Mouse (Mus musculus): ENCODE data around the gene Cib1. TPM values are rescaled to one million over a fixed set of nuclear protein-coding genes. Genes with fewer than 3 reads are reported as not detected.

The Cib1 gene
- total RNA-seq (2012; rRNA removed) (69.3 and 84.5 TPM in 2 replicates), polyA plus RNA-seq (2012; ENCODE audit: insufficient read depth in 1 of 2, insufficient read length in 2 of 2, low read depth in 1 of 2, low replicate concordance in 2 of 2, missing spikeins in 1 of 2) (100 to 1,000 TPM in 1 of 2 experiments, not detected in 1; 145 TPM)

DNA sequence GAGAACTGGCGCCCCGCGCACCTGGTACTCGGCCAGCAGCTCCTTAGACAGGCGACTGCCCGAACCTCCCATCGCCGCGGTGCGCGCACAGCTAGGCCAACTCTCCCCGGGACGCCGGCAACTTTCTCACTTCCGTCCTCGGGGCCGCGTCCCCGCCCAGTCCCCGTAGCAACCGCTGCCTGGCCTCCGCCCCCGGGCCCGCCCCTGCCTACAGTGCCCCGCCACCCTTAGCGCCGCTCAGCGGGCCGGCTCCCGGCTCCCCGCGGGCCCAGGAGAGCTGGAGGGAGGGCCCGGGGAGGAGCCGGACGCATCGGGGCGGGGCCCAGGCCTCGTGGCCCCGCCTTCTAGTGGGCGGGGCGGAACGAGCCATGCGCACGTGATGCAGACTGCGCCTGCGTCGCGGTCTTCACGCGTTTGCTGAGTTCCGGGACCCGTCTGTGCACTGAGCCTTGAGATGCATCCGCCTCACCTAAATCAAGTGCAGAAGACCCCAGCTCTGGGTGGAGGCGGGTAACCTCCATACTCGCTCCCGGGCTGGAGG lies at the start of gene Cib1, which contains the start of gene Gdpgp1:
Cib1 (minus strand) TSS at position 325 of the 541 bp plus-strand sequence.
Gdpgp1 (plus strand) TSS at position 377 of the 541 bp plus-strand sequence.
- peak; percentile 96 for DNase-seq (ENCODE audit: low read depth, low spot score)
- peaks cover 5 to 6% of the 10 kb centered on the region in 2 experiments; a peak in 3 of 4 replicates for H3K4me1 ChIP-seq (ENCODE audit: control insufficient read depth in 1 of 2, insufficient read depth in 2 of 2, low read length in 2 of 2)
- TF ChIP-seq HCFC1 (IDR thresholded peaks at IDR 0.05; ENCODE audit: low read depth, low read length) (peak; percentile 76), GATA1 (IDR thresholded peaks at IDR 0.05; ENCODE audit: low read depth, low read length) (no peak), RAD21 (IDR thresholded peaks at IDR 0.05; ENCODE audit: low read depth, low read length) (no peak), POLR2AphosphoS2 (IDR thresholded peaks at IDR 0.05; ENCODE audit: low read length) (peak; percentile 72), ELF1 (IDR thresholded peaks at IDR 0.05; ENCODE audit: low read depth, low read length) (peak; percentile 75), TAL1 (IDR thresholded peaks at IDR 0.05; ENCODE audit: low read length) (no peak), NRF1 (IDR thresholded peaks at IDR 0.05; ENCODE audit: insufficient read depth, low read depth, low read length, poor library complexity, severe bottlenecking) (peak; percentile 84), KAT2A (conservative IDR thresholded peaks at IDR 0.05; ENCODE audit: low read depth, low read length) (no peak; the same call in 1 of the 2 replicates), CHD1 (IDR thresholded peaks at IDR 0.05; ENCODE audit: low read depth, low read length) (no peak), NELFE (IDR thresholded peaks at IDR 0.05; ENCODE audit: low read depth, low read length) (peak; percentile 65), POLR2A (IDR thresholded peaks at IDR 0.05; ENCODE audit: control insufficient read depth in 1 of 2, insufficient read depth in 1 of 2, low read depth in 1 of 2, low read length in 2 of 2, poor library complexity in 1 of 2) (peak; percentile 11 to 75; a peak in 2 of 4 replicates), JUND (IDR thresholded peaks at IDR 0.05; ENCODE audit: low read depth, low read length) (no peak), ZKSCAN1 (IDR thresholded peaks at IDR 0.05; ENCODE audit: low read depth, low read length) (no peak), MXI1 (IDR thresholded peaks at IDR 0.05; ENCODE audit: low read depth, low read length) (peak; percentile 92), MAZ (IDR thresholded peaks at IDR 0.05; ENCODE audit: low read depth, low read length) (peak; percentile 55), USF1 (IDR thresholded peaks at IDR 0.05; ENCODE audit: low read depth, low read length) (peak; percentile 97), POLR2AphosphoS5 (IDR thresholded peaks at IDR 0.05; ENCODE audit: borderline replicate concordance, low read depth, low read length) (no peak), E2F4 (IDR thresholded peaks at IDR 0.05; ENCODE audit: borderline replicate concordance, low read depth, low read length) (no peak), USF2 (IDR thresholded peaks at IDR 0.05; ENCODE audit: borderline replicate concordance in 1 of 2, insufficient read depth in 1 of 2, low read depth in 1 of 2, low read length in 2 of 2) (peak; percentile 55 to 81; a peak in 3 of 4 replicates), BHLHE40 (IDR thresholded peaks at IDR 0.05; ENCODE audit: borderline replicate concordance, low read depth, low read length) (peak; percentile 98), UBTF (IDR thresholded peaks at IDR 0.05; ENCODE audit: borderline replicate concordance, insufficient read depth, low read depth, low read length) (0 out of 2 replicates have a peak, but pooled peaks have one; percentile 68), GABPA (IDR thresholded peaks at IDR 0.05; ENCODE audit: low read depth, low read length) (no peak), SIN3A (IDR thresholded peaks at IDR 0.05; ENCODE audit: low read length) (peak; percentile 83), MAFK (IDR thresholded peaks at IDR 0.05; ENCODE audit: borderline replicate concordance, low read depth, low read length) (no peak), ETS1 (IDR thresholded peaks at IDR 0.05; ENCODE audit: low read depth, low read length) (0 out of 2 replicates have a peak, but pooled peaks have one; percentile 12), RCOR1 (IDR thresholded peaks at IDR 0.05; ENCODE audit: low read depth, low read length) (0 out of 2 replicates have a peak, but pooled peaks have one; percentile 15), CHD2 (IDR thresholded peaks at IDR 0.05; ENCODE audit: low read length) (no peak), SMC3 (IDR thresholded peaks at IDR 0.05; ENCODE audit: low read depth, low read length) (no peak), ZC3H11A (IDR thresholded peaks at IDR 0.05; ENCODE audit: low read depth, low read length) (no peak), MAX (IDR thresholded peaks at IDR 0.05; ENCODE audit: low read length) (peak; percentile 95), TCF12 (IDR thresholded peaks at IDR 0.05; ENCODE audit: low read depth, low read length) (peak; percentile 47), ZNF384 (IDR thresholded peaks at IDR 0.05; ENCODE audit: low read depth, low read length) (no peak), MEF2A (IDR thresholded peaks at IDR 0.05; ENCODE audit: extremely low read depth, insufficient replicate concordance, low read depth, low read length, poor library complexity, severe bottlenecking) (no peak), CTCF (IDR thresholded peaks at IDR 0.05 in 2 of 3, conservative IDR thresholded peaks at IDR 0.05 in 1 of 3; ENCODE audit: control insufficient read depth in 1 of 3, insufficient read depth in 1 of 3, low read depth in 2 of 3, low read length in 3 of 3, poor library complexity in 1 of 3, severe bottlenecking in 1 of 3) (0 out of 6 replicates have a peak, but pooled peaks of 1 of the 3 experiments have one; percentile 13), MYC (IDR thresholded peaks at IDR 0.05; ENCODE audit: low read depth, low read length) (peak; percentile 82), MYB (IDR thresholded peaks at IDR 0.05; ENCODE audit: low read depth, low read length) (no peak)

More for the DNA sequence above, at the start of gene Cib1, which contains the start of gene Gdpgp1:
- Histone ChIP-seq H3K4me3 (ENCODE audit: control insufficient read depth in 1 of 2, insufficient read depth in 1 of 2, low read depth in 2 of 2, low read length in 2 of 2) (peak within 1 kb of the TSS; percentile 85 to 91), H3K27me3 (ENCODE audit: control insufficient read depth in 1 of 2, insufficient read depth in 2 of 2, low read length in 2 of 2) (no peaks in the 10 kb centered on the region), H3K27ac (ENCODE audit: control insufficient read depth, low read depth, low read length) (peak within 1 kb of the TSS; percentile 66), H3K79me2 (ENCODE audit: control insufficient read depth, insufficient read depth, low read length, poor library complexity) (peaks cover 10% of the 10 kb centered on the region), H3K9ac (ENCODE audit: control insufficient read depth, low read depth, low read length, poor library complexity, severe bottlenecking) (peak within 1 kb of the TSS; percentile 78), H3K9me3 (replicated peaks; ENCODE audit: insufficient read depth, low read length) (no peaks in the 10 kb centered on the region), H3K36me3 (ENCODE audit: control insufficient read depth in 1 of 2, insufficient read depth in 2 of 2, low read length in 2 of 2) (peaks cover 0 to 6% of the 10 kb centered on the region in 2 experiments; a peak in 2 of 4 replicates)
